Mouse (Mus musculus): ENCODE measurements around the gene Cxcl12. TPM values are rescaled to one million over a fixed set of nuclear protein-coding genes. Genes with fewer than 3 reads are reported as not detected.

Cxcl12 gene
- polyA plus RNA-seq, 1 experiment, result 1.6 TPM

DNA sequence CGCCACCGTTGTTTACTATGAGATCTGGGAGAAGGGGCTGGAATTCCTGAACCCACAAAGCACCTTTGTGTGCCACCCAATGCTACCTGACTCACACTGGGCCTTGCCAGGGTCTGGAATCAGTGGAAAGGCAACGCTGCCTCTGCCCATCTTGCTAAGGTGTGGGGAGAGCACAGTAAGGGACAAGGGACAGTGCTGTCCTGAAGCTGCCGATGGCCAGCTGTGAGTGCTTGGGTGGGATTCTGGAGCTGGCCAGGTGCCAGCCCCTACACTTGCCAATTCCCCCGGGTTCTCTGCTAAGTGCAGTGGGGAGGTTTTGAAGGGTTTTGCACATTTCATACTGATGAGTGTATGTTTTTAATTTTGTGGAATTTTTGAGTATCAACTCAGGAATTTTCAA is 15.3 kb upstream of the Cxcl12 start:
- Histone ChIP-seq H3K4me3 (ENCODE audit: insufficient read depth, low read length) (no peak overlapping the region), H3K4me1 (ENCODE audit: control insufficient read depth, insufficient read depth, low read length) (no peaks in the 10 kb centered on the region), H3K27ac (ENCODE audit: insufficient read depth, low read depth, low read length) (no peak overlapping the region)
- TF ChIP-seq CTCF (IDR thresholded peaks at IDR 0.05; ENCODE audit: low read depth, low read length) (no peak), POLR2A (IDR thresholded peaks at IDR 0.05; ENCODE audit: borderline replicate concordance, low read depth, low read length) (no peak)

- TF ChIP-seq POLR2A (IDR thresholded peaks at IDR 0.05; ENCODE audit: borderline replicate concordance, low read depth, low read length), result no peak
- no peak for TF ChIP-seq CTCF (IDR thresholded peaks at IDR 0.05; ENCODE audit: low read depth, low read length)
- no peak overlapping the region for H3K4me3 ChIP-seq (ENCODE audit: insufficient read depth, low read length)
- no peak overlapping the region for H3K27ac ChIP-seq (ENCODE audit: insufficient read depth, low read depth, low read length)
- H3K4me1 ChIP-seq (ENCODE audit: control insufficient read depth, insufficient read depth, low read length), result no peaks in the 10 kb centered on the region
Observed at GRCm38 (mm10) chr6:117156846-117157245, 11.5 kb upstream of the Cxcl12 start.

DNA sequence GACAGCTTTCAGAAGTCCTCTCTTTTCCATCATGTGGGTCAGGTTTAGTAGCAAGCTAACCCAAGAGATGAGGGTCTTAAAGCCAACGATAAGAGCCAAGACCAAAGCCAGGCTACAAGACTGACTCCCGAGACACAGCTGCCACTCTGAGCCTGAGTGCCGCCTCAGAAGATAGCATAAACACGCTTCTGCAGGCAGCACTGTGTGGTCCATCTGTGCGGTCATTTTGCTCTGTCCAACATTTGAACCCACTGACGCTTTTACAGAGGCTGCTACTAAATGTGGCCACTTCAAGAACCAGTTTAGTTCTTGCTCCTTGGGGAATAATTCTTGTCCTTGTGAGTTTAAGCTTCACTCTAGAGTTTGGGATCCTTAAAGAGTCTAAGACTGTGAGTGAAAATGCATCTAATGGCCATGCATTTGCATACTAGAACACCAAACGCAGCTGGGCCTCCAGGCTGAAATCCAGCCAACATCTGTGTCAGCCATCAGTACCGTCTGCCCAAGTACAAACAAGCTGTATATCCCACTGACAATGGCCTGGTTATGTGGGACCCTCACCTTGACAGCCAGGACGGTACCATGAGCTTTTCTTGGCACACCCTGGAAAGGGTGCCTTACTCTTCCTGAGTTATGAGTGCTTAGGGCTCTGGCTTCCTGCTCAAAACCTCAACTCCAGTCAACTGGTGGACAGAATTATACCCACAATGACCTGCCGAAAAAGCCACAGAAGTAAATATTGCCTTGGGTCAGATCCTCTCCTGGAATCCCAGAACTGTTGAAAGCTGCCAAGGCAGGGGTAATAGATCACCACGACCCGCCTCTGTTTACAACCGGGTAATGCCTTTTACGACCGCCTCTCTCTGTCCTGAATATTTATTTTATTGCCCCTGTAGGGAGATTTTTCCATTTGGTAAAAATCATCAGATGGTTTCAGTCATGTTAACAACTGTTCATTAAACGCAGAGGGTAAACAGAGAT is 8.3 kb upstream of the Cxcl12 start:
- TF ChIP-seq POLR2A (IDR thresholded peaks at IDR 0.05; ENCODE audit: borderline replicate concordance, low read depth, low read length) (no peak), CTCF (IDR thresholded peaks at IDR 0.05; ENCODE audit: low read depth, low read length) (no peak)
- Histone ChIP-seq H3K4me1 (ENCODE audit: control insufficient read depth, insufficient read depth, low read length) (no peaks in the 10 kb centered on the region), H3K4me3 (ENCODE audit: insufficient read depth, low read length) (no peak overlapping the region), H3K27ac (ENCODE audit: insufficient read depth, low read depth, low read length) (no peak overlapping the region)

DNA sequence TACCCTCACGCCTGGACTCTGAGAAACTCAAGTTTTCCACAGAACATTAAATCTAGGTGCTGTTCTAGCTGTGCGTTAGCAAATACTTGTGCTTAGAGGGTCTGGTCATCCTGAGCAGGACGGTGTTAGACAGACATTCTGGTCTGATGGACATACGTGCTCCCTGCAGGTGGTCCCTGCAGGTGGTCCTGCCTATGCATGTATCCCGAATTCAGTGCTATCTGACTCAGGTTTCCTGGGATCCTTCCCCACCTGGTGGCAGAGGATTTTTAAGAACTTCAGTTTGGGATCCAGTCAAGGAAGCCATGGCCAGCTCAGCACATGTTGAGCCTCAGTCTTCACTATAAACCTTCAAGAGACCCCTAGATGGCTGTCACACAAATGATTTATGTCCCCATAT is 4.8 kb upstream of the Cxcl12 start:
- Histone ChIP-seq H3K4me1 (ENCODE audit: control insufficient read depth, insufficient read depth, low read length) (no peaks in the 10 kb centered on the region), H3K4me3 (ENCODE audit: insufficient read depth, low read length) (no peak overlapping the region), H3K27ac (ENCODE audit: insufficient read depth, low read depth, low read length) (no peak overlapping the region)
- no peak for TF ChIP-seq POLR2A (IDR thresholded peaks at IDR 0.05; ENCODE audit: borderline replicate concordance, low read depth, low read length)
- no peak for TF ChIP-seq CTCF (IDR thresholded peaks at IDR 0.05; ENCODE audit: low read depth, low read length)

DNA sequence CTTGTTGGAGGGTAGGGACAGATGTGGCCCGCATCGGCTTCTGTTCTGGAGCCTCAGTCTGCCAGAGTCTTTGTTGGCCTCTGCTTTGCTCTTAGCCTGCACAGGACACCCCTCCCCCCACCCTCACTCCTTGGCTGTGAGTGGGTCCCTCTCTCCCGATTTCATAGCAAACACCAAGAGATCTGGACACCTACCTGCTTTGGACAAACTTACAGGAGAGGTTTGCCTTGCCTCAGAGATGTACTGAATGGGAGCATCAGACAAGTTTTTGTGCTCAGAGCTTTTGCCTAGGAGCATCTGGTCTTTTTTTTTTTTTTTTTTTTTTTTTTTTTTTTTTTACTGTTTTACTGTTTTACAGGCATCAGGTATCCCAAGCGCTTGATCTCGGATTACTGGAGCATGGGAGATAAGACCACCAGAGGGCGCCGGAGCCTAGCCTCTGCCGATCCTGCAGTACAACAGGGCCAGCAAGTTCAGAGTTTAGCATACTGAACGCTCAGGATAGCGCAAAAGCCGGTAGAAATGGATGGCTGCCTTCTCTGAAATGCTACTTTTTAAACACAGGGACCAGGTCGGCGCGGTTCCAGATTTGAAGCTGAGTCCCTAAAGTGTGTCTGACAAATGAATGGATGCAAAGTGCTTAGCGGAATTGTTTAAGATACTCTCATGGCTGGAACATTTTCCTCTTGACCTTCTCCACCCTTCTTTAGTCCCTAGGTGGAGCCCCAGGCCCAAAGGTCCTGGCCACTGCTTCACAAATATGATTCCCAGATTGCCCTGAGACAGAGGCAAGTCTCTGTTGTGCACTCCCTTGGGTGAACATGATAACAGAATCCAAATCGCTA is 1.5 kb upstream of the Cxcl12 start:
- H3K4me1 ChIP-seq (ENCODE audit: control insufficient read depth, insufficient read depth, low read length), result peaks cover 2% of the 10 kb centered on the region; the same call in 1 of the 2 replicates
- no peak for TF ChIP-seq POLR2A (IDR thresholded peaks at IDR 0.05; ENCODE audit: borderline replicate concordance, low read depth, low read length)
- TF ChIP-seq CTCF (IDR thresholded peaks at IDR 0.05; ENCODE audit: low read depth, low read length), result peak; percentile 50
- H3K4me3 ChIP-seq (ENCODE audit: insufficient read depth, low read length), result no peak overlapping the region
- no peak overlapping the region for H3K27ac ChIP-seq (ENCODE audit: insufficient read depth, low read depth, low read length)

GRCm38 (mm10) chr6:117167426-117167730 is 957 bp upstream of the Cxcl12 start:
- no peak overlapping the region for H3K4me3 ChIP-seq (ENCODE audit: insufficient read depth, low read length)
- TF ChIP-seq CTCF (IDR thresholded peaks at IDR 0.05; ENCODE audit: low read depth, low read length), result no peak
- no peak for TF ChIP-seq POLR2A (IDR thresholded peaks at IDR 0.05; ENCODE audit: borderline replicate concordance, low read depth, low read length)
- no peak overlapping the region for H3K27ac ChIP-seq (ENCODE audit: insufficient read depth, low read depth, low read length)
- peaks cover 2% of the 10 kb centered on the region; the same call in 1 of the 2 replicates for H3K4me1 ChIP-seq (ENCODE audit: control insufficient read depth, insufficient read depth, low read length)

DNA sequence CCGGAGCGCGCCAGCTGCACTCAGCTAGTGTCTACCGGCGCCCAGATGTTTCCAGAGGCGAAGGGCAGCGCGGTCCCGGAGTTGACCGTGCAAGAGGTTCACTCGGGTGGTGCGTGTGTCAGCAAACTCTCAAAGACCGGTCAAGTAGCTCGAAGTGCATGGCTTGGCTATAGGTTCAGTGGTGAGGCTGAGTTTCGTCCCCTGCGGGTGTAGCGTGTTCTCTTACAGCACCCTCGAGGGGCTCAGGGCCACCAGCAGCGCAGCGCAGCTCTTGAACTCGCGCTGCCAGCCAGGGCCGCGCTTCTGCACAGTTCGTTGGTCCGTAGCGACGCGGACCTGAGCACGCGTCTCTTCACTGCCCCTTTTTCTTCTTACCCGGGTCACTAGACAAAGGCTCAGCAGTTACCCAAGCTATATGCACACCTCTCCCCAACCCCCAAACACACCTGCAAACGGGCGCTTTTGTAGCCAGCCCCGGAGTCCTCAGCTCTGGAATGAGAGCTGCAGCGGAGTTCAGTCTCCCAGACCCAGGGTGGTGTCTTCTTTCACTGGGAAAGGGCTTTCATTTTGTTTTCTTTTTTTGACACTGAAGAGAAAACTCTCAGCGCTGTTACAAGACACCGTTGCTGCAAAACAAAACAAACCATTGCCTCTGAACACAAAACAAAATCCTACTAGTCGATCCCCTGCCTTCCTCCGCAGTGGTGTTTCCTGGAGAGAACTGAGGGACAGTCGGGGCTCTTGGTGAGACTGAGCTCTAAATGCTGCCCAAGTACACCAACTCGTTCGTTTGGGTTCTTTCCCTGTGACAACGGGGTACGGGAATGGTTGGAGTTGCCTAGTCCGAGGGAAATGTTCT is 945 bp downstream of the Cxcl12 start:
- peak overlapping the region; percentile 67 for H3K4me3 ChIP-seq (ENCODE audit: insufficient read depth, low read length)
- H3K4me1 ChIP-seq (ENCODE audit: control insufficient read depth, insufficient read depth, low read length), result peaks cover 2% of the 10 kb centered on the region; the same call in 1 of the 2 replicates
- TF ChIP-seq POLR2A (IDR thresholded peaks at IDR 0.05; ENCODE audit: borderline replicate concordance, low read depth, low read length), result no peak
- no peak for TF ChIP-seq CTCF (IDR thresholded peaks at IDR 0.05; ENCODE audit: low read depth, low read length)
- H3K27ac ChIP-seq (ENCODE audit: insufficient read depth, low read depth, low read length), result no peak overlapping the region

DNA sequence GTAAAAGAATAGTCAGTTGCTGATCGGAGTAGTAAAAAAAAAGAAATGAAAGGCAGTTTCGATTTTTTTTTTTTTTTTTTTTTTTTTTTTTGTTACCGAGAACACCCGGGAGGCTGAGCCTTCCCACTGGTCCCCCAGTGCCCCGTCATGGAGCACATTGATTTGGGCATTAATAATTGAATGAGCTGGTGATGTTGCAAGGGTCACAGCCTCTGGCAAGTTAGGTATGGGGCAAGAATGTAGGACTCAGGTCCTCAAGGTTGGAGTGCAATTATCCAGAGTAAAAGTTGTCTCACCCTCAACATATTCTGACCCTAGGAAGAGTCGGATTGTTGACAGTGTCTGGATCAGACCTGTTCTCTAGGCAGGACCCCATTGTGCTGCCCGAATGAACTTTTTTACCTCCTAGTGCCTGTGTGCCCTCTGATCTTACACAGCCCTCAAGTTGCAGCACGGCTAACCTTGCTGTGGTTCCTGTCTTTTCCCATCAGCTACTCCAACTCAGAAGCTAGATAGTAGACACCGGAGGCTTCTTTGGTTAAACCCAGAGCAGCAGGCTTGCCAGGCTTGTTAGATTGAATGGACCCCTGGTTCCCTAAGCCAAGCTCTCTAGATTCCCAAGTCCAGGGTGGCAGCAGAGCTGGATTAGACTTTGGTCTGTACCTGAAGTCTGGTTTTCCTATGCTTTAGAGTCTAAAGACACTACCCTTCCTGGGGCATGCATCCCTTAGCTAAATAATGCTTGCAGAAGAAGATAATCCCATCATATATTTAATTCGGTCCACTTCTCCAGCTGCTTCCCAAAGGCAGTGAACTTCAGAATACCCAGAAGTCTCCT is 1.8 kb downstream of the Cxcl12 start:
- H3K4me3 ChIP-seq (ENCODE audit: insufficient read depth, low read length), result peak overlapping the region; percentile 67; the same call in 1 of the 2 replicates
- no peak overlapping the region for H3K27ac ChIP-seq (ENCODE audit: insufficient read depth, low read depth, low read length)
- TF ChIP-seq POLR2A (IDR thresholded peaks at IDR 0.05; ENCODE audit: borderline replicate concordance, low read depth, low read length), result no peak
- H3K4me1 ChIP-seq (ENCODE audit: control insufficient read depth, insufficient read depth, low read length), result peaks cover 2% of the 10 kb centered on the region; the same call in 1 of the 2 replicates
